Mouse (Mus musculus): Measurements from ENCODE around the gene Evx2. TPM values are rescaled to one million over a fixed set of nuclear protein-coding genes. Genes with fewer than 3 reads are reported as not detected.

Gene Evx2
- polyA plus RNA-seq, 1 experiment from 2014 or later, result not detected

- no peaks in the 10 kb centered on the region for H3K4me1 ChIP-seq (ENCODE audit: control insufficient read depth, insufficient read depth, low read length)
- H3K27me3 ChIP-seq (ENCODE audit: control insufficient read depth, insufficient read depth, low read length), result no peaks in the 10 kb centered on the region
- no peak overlapping the region for H3K4me3 ChIP-seq (ENCODE audit: low read depth, low read length)
- no peaks in the 10 kb centered on the region for H3K36me3 ChIP-seq (ENCODE audit: control insufficient read depth, insufficient read depth, low read length)
- ATAC-seq (replicated peaks; ENCODE audit: insufficient number of reproducible peaks, low FRiP score, low TSS enrichment), result no peak
- H3K27ac ChIP-seq (ENCODE audit: low read depth, low read length), result no peak overlapping the region
- no peak overlapping the region for H3K9ac ChIP-seq (ENCODE audit: low read depth, low read length)
- WGBS (ENCODE audit: insufficient replicate concordance), result 60% methylated on average over 4 of the region's 4 CpGs
- no peak overlapping the region for H3K4me2 ChIP-seq
- no peaks in the 10 kb centered on the region for H3K9me3 ChIP-seq (replicated peaks; ENCODE audit: control insufficient read depth, low read length)
Measured at GRCm38 (mm10) chr2:74635412-74635811, 23.9 kb downstream of the Evx2 start.

GRCm38 (mm10) chr2:74620368-74620767, 39.0 kb downstream of the Evx2 start:
- no peak for ATAC-seq (replicated peaks; ENCODE audit: insufficient number of reproducible peaks, low FRiP score, low TSS enrichment)
- no peak overlapping the region for H3K4me2 ChIP-seq
- no peak overlapping the region for H3K9ac ChIP-seq (ENCODE audit: low read depth, low read length)
- H3K36me3 ChIP-seq (ENCODE audit: control insufficient read depth, insufficient read depth, low read length), result no peaks in the 10 kb centered on the region
- no peaks in the 10 kb centered on the region for H3K9me3 ChIP-seq (replicated peaks; ENCODE audit: control insufficient read depth, low read length)
- H3K27me3 ChIP-seq (ENCODE audit: control insufficient read depth, insufficient read depth, low read length), result no peaks in the 10 kb centered on the region
- H3K4me1 ChIP-seq (ENCODE audit: control insufficient read depth, insufficient read depth, low read length), result no peaks in the 10 kb centered on the region
- H3K27ac ChIP-seq (ENCODE audit: low read depth, low read length), result no peak overlapping the region
- WGBS (ENCODE audit: insufficient replicate concordance), result 85% methylated on average over 10 of the region's 10 CpGs
- H3K4me3 ChIP-seq (ENCODE audit: low read depth, low read length), result no peak overlapping the region

GRCm38 (mm10) chr2:74619676-74620246, 39.6 kb downstream of the Evx2 start:
- H3K4me2 ChIP-seq, result no peak overlapping the region
- H3K4me3 ChIP-seq (ENCODE audit: low read depth, low read length), result no peak overlapping the region
- no peak for ATAC-seq (replicated peaks; ENCODE audit: insufficient number of reproducible peaks, low FRiP score, low TSS enrichment)
- no peaks in the 10 kb centered on the region for H3K27me3 ChIP-seq (ENCODE audit: control insufficient read depth, insufficient read depth, low read length)
- no peak overlapping the region for H3K9ac ChIP-seq (ENCODE audit: low read depth, low read length)
- no peaks in the 10 kb centered on the region for H3K9me3 ChIP-seq (replicated peaks; ENCODE audit: control insufficient read depth, low read length)
- H3K4me1 ChIP-seq (ENCODE audit: control insufficient read depth, insufficient read depth, low read length), result no peaks in the 10 kb centered on the region
- 79% methylated on average over 3 of the region's 3 CpGs for WGBS (ENCODE audit: insufficient replicate concordance)
- H3K27ac ChIP-seq (ENCODE audit: low read depth, low read length), result no peak overlapping the region
- H3K36me3 ChIP-seq (ENCODE audit: control insufficient read depth, insufficient read depth, low read length), result no peaks in the 10 kb centered on the region

- no peak overlapping the region for H3K4me2 ChIP-seq
- H3K4me3 ChIP-seq (ENCODE audit: low read depth, low read length), result no peak overlapping the region
- no peaks in the 10 kb centered on the region for H3K4me1 ChIP-seq (ENCODE audit: control insufficient read depth, insufficient read depth, low read length)
- no peak overlapping the region for H3K27ac ChIP-seq (ENCODE audit: low read depth, low read length)
- 82% methylated on average over 9 of the region's 9 CpGs for WGBS (ENCODE audit: insufficient replicate concordance)
- no peaks in the 10 kb centered on the region for H3K27me3 ChIP-seq (ENCODE audit: control insufficient read depth, insufficient read depth, low read length)
- ATAC-seq (replicated peaks; ENCODE audit: insufficient number of reproducible peaks, low FRiP score, low TSS enrichment), result no peak
- no peak overlapping the region for H3K9ac ChIP-seq (ENCODE audit: low read depth, low read length)
- no peaks in the 10 kb centered on the region for H3K36me3 ChIP-seq (ENCODE audit: control insufficient read depth, insufficient read depth, low read length)
- H3K9me3 ChIP-seq (replicated peaks; ENCODE audit: control insufficient read depth, low read length), result no peaks in the 10 kb centered on the region
Measured at GRCm38 (mm10) chr2:74617706-74618105, 41.7 kb downstream of the Evx2 start.

GRCm38 (mm10) chr2:74611406-74611805, 48.0 kb downstream of the Evx2 start:
- H3K27ac ChIP-seq (ENCODE audit: low read depth, low read length), result no peak overlapping the region
- H3K4me3 ChIP-seq (ENCODE audit: low read depth, low read length), result no peak overlapping the region
- no peaks in the 10 kb centered on the region for H3K4me1 ChIP-seq (ENCODE audit: control insufficient read depth, insufficient read depth, low read length)
- no peaks in the 10 kb centered on the region for H3K36me3 ChIP-seq (ENCODE audit: control insufficient read depth, insufficient read depth, low read length)
- no peak overlapping the region for H3K4me2 ChIP-seq
- H3K9me3 ChIP-seq (replicated peaks; ENCODE audit: control insufficient read depth, low read length), result no peaks in the 10 kb centered on the region
- no peak for ATAC-seq (replicated peaks; ENCODE audit: insufficient number of reproducible peaks, low FRiP score, low TSS enrichment)
- 78% methylated on average over 4 of the region's 4 CpGs for WGBS (ENCODE audit: insufficient replicate concordance)
- no peak overlapping the region for H3K9ac ChIP-seq (ENCODE audit: low read depth, low read length)
- no peaks in the 10 kb centered on the region for H3K27me3 ChIP-seq (ENCODE audit: control insufficient read depth, insufficient read depth, low read length)

- no peak overlapping the region for H3K9ac ChIP-seq (ENCODE audit: low read depth, low read length)
- H3K27me3 ChIP-seq (ENCODE audit: control insufficient read depth, insufficient read depth, low read length), result no peaks in the 10 kb centered on the region
- no peaks in the 10 kb centered on the region for H3K36me3 ChIP-seq (ENCODE audit: control insufficient read depth, insufficient read depth, low read length)
- H3K27ac ChIP-seq (ENCODE audit: low read depth, low read length), result no peak overlapping the region
- no peaks in the 10 kb centered on the region for H3K4me1 ChIP-seq (ENCODE audit: control insufficient read depth, insufficient read depth, low read length)
- H3K4me3 ChIP-seq (ENCODE audit: low read depth, low read length), result no peak overlapping the region
- H3K9me3 ChIP-seq (replicated peaks; ENCODE audit: control insufficient read depth, low read length), result no peaks in the 10 kb centered on the region
- ATAC-seq (replicated peaks; ENCODE audit: insufficient number of reproducible peaks, low FRiP score, low TSS enrichment), result no peak
- H3K4me2 ChIP-seq, result no peak overlapping the region
Measured at GRCm38 (mm10) chr2:74609350-74609749, 50.0 kb downstream of the Evx2 start.

GRCm38 (mm10) chr2:74606087-74606760, 53.1 kb downstream of the Evx2 start:
- Histone ChIP-seq H3K9me3 (replicated peaks; ENCODE audit: control insufficient read depth, low read length) (no peaks in the 10 kb centered on the region), H3K4me1 (ENCODE audit: control insufficient read depth, insufficient read depth, low read length) (no peaks in the 10 kb centered on the region), H3K9ac (ENCODE audit: low read depth, low read length) (no peak overlapping the region), H3K27ac (ENCODE audit: low read depth, low read length) (no peak overlapping the region), H3K36me3 (ENCODE audit: control insufficient read depth, insufficient read depth, low read length) (no peaks in the 10 kb centered on the region), H3K27me3 (ENCODE audit: control insufficient read depth, insufficient read depth, low read length) (no peaks in the 10 kb centered on the region), H3K4me3 (ENCODE audit: low read depth, low read length) (no peak overlapping the region), H3K4me2 (no peak overlapping the region)
- WGBS (ENCODE audit: insufficient replicate concordance), result 75% methylated on average over 5 of the region's 5 CpGs
- no peak for ATAC-seq (replicated peaks; ENCODE audit: insufficient number of reproducible peaks, low FRiP score, low TSS enrichment)

- Histone ChIP-seq H3K4me2 (no peak overlapping the region), H3K27ac (ENCODE audit: low read depth, low read length) (no peak overlapping the region), H3K36me3 (ENCODE audit: control insufficient read depth, insufficient read depth, low read length) (no peaks in the 10 kb centered on the region), H3K27me3 (ENCODE audit: control insufficient read depth, insufficient read depth, low read length) (no peaks in the 10 kb centered on the region), H3K9ac (ENCODE audit: low read depth, low read length) (no peak overlapping the region), H3K4me3 (ENCODE audit: low read depth, low read length) (no peak overlapping the region), H3K4me1 (ENCODE audit: control insufficient read depth, insufficient read depth, low read length) (no peaks in the 10 kb centered on the region), H3K9me3 (replicated peaks; ENCODE audit: control insufficient read depth, low read length) (no peaks in the 10 kb centered on the region)
- no peak for ATAC-seq (replicated peaks; ENCODE audit: insufficient number of reproducible peaks, low FRiP score, low TSS enrichment)
- 56% methylated on average over 3 of the region's 3 CpGs for WGBS (ENCODE audit: insufficient replicate concordance)
Measured at GRCm38 (mm10) chr2:74604011-74604410, 55.3 kb downstream of the Evx2 start.
